Mouse (Mus musculus): ENCODE measurements around the gene Top2a. TPM values are rescaled to one million over a fixed set of nuclear protein-coding genes. Genes with fewer than 3 reads are reported as not detected.

The Top2a gene
- total RNA-seq (2021): 1 to 10 TPM; 4.1 to 8.1 TPM
- 0.28 and 0.29 TPM in 2 replicates for polyA plus RNA-seq (2012; rRNA removed)
- long read RNA-seq: 0 reads

DNA sequence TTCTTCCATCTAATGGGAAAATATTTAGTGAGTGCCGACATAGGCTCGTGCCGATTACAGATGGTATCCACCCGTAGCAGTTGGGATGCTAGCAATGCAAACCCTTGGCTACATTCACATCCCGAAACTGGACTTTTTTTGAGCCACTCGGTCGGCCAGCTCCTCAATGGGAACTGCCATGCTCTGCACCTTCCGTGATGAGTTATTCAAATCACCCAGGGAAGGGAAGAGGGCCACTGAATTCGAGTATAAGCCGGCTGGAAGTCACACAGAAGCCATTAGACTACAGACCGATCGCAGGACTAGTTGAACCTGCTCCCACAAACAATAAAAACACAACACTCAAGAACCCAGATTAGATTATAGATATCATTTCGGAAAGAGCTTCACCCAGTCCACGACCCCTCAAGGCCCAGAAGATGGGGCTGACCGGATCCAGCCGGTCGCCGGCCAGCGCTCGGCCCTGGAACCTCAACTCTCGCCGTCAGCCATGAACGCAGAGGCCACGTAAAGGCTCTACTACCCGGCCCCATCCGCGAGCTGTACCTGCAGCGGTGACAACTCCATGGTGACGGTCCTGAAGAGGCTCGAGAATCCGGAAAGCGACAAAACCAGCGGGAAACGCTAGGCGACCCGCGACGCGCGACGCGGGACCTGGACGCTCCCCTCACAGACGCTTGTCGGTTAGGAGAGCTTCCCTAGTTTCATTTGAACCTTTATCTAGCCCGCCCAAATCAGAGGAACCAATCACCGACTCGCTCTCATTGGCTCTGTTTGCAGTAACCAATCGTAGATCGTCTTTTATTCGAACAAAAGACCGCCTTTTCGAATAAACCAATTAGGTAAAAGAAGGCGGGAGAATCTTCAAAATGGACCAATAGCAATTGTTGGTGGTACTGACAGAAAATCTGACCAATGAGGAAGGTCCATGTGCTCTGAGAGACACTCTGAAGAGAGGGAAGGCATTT, at the start of gene Top2a:
Gene Top2a (minus strand): TSS at position 690 of the 968 bp plus-strand sequence.
- DNase-seq: peak; percentile 94

DNA sequence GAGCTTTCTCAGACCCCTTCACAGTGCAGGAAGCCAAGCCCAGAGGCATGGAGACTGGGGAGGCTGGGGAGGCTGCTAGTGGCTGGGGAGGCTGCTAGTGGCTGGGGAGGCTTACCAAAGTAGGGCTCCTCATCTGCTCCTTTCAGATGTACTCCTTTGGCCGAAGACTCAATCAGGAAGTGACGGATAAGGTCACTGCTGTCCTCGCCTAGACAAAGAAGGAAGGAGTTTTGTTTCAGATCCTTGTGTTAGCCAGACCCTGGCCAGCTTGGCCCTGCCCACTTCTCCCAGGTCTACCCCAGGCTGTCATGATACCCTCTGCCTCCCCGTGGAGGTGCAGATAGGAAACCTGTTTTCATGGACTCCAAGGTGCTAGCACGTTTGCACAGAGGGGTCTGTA, 49.8 kb upstream of the Top2a start:
- DNase-seq: no peak

DNA sequence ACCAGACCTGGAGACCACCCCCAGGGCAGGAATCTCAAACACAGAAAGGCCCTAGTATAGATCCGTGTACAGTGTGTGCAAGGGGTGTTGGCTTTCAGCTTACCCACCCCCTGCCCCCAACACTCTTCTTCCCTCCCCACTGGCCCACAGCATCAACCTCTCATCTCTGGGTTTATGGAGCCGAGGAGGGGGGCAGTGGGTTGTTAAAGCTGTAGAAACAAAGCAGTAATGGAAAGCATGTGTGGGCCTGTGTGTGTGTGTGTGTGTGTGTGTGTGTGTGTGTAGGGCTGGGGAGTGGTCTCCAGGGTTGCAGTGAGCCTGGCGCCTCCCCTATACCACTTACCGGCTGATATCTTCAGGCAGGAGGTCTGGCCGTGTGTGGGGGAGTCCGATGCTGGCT, 47.9 kb upstream of the Top2a start:
- no peak for DNase-seq

DNA sequence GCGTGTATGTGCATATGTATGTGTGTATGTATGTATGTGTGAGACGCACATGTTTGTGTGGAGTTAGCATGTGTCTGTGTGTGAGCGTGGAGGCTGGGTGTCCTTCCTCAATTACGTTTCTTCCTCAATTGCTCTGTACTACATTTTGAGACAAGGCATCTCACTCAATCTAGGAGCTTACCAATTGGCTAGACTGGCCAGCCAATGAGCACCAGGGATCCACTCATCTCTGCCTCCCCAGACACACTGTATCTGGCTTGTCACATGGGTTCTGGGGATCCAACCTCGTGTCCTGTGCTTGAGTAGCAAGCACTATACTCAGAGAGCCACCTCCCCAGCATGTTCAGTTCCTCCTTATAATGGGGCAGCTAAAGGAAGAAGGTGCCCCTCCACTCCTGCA, 44.5 kb upstream of the Top2a start:
- no peak for DNase-seq

DNA sequence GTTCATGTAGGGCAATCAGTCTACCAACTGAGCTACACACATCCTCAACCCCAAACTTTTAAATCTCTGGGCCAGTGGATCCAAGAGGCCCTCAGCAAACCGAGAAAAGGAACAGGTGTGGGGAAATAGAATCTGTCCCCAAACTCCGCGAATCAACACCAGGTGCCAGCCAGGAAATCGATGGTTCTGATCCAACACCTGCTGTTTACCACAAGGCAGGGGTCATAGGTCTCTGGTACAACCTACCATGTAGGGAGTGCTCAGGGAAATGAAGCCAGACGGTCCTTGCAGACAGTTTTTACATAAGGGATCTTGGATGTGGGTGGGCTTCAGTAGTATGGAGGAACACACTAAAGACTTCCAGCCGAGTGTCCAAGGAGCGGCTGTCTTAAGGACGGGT, 43.6 kb upstream of the Top2a start:
- no peak for DNase-seq

DNA sequence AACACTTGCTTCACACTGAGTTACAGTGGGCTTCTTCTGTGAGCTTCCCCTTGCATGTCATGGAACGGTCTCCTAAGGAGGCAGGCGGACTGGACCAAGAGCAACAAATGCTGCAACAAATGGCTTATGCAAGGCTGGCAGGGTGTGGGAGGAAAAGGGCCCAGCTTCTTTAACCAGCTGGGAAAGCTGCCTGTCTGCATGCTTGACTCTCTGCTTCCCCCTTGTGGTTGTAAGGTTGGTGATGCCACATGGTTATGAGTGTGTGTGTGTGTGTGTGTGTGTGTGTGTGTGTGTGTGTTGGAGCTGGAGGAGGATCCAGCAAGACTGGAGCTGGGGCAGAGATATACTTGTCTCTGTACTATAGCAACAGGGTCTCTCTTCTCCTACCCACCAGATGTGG, 42.0 kb upstream of the Top2a start:
- DNase-seq: peak; percentile 87

DNA sequence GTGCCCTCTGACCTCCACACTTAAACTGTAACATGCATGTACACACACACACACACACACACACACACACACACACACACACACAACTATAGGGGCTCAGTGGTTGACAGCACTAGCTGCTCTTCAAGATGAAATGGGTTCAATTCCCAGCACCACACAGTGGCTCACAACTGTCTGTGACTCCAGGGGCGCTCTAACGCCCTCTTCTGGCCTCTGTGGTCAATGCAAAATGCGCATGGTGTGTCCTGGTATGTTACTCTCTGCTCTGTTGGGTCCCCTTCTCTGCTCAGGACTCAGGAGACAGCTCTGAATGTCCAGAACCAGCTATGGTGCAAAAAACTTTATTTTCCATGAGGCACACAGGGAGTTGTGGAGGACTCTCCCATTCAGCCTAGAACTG, 41.4 kb upstream of the Top2a start:
- no peak for DNase-seq

DNA sequence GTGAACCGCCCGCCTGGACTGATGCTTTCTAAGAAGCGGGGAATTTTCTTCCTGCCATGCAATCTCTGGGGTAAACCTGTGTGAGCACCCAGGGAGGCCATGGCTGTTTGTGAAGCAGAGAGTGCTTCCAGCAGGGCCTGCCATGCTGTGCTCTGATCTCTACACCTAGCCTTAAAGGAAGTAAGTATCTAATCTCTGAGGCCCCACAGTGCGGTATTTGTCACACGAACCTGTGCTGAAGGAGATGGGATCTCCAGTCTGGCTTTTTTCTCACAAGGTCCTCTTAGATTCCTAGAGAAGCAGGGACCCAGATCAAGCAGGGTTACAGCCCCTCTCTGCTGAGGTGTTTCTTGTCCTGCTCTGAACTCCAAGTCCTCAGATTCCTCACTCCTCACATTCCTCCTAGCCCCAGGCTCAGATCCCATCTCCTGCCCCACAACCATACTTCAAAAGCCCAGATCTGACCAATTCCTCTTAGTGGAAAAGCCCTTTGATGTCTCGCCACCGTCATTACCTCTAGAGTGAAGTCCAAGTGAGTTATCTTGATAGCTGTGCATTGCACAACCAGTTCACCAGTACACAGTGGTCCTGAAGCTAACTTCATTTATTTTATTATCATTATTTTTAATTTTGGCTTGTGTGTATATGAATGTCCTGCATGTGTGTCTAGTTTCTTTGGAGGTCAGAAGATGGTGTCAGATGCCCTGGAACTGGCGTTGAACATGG, 39.6 kb upstream of the Top2a start:
- DNase-seq: no peak

DNA sequence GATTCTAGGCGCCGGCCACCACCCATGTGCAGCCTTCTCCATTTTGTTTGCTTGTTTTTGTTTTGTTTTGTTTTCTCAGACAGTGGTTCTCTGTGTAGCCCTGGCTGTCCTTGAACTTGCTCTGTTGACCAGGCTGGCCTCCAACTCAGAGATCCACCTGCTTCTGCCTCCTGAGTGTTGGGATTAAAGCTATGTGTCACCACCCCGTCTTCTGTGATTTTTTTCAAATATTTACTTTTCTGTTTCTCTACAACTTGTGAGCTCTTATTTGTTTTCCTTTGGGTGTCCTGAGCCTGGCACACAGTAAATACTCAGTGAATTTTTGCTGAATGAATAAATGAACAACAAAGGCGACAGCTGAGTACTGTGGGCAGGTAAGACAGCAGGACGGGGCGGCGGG, 38.7 kb upstream of the Top2a start:
- DNase-seq: no peak

DNA sequence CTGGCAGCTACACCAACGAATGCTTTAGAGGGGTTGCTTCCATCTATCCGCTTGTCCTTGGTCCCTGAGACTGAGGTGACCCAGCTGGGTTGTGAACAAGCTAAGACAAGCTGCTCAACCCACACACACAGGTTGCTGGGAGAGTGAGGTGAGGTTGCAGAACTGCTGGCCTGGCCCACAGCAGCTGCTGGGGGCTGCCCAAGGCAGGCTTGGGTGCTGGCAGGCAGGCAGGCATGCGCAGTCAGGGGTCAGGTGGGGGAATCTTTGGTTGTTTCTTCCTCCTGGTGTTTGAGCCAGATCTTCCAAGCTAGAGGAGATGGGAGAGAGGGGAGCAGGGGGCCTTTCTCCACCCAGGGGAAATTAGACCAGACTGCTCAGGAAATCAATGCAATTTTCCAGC, 36.4 kb upstream of the Top2a start:
- peak; percentile 24 for DNase-seq

DNA sequence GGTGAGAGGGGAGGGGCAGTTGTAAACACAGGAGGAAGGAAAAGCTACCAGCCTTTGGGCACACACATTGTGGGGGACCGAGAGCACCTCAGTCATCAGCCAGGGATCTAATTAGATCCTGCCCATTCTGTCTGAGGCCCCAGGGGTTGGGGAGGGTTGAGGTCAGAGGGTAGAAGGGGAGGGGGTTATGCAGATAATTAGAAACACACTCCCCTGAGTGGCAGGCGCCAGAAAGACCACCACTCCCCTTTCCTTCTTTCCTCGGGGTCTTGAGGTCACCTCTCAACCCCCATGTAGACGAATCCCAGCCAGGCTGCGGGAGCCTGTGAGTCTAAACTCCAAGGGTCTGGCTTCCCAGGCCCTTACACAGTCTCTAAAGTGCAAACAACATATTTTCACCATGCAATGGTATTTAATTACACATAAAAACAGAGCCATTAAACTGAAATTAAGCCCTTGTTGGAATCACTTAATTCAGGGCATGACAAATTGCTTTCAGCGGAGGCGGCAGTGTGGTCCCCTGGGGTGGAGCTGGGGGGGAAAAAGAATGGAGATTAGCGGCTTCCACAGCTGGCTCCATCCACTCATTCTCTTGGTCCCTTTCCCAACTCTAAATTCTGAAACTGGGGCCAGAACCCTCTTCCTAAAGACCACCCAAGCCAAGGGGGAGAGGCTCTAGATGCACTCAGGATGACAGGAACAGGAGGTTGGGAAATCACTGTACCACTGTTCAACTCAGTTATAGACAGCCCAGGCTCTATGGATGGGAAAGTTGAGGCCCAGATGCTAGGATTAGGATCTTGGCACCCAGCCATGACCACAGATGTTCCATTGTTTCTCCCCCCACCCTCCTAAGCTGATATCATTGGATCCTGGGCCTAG, 31.8 kb upstream of the Top2a start:
- DNase-seq: no peak

DNA sequence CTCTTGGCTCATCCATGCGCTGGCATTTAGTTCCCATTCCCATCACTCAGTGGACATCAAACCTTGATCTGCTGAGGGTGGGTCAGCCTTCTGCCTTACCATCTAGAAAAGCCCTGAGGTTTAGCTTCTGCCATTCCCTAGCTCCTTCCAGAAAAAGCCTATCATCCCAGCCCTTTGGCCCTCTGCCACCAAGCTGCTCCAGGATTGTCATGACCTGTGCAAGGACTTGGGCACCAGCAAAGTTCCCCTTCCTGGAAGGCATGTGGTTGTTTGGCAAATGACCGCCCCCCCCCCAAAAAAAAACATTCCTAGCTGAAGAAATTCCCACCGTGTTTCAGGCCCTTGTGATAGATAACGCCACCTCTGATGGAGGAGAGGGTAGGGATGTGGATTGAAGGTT, 31.2 kb upstream of the Top2a start:
- no peak for DNase-seq

DNA sequence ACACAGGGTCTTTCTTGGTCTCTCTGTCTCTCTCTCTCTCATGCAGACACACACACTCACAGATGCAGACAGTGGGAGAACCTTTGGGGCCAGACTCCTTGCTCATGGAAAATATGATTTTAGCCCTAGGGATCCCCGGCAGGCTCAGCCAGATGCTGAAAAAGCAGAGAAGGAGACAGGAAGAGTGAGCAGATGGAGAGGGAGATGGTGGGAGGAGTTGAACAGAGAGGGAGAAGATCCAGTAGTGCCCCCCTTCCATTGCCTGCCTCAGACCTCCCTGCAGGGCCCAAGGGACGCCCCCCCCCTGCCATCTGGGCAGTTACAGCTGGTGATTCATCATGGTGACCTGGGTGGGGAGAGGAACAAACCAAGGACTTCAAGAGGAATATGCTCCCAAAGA, 23.7 kb upstream of the Top2a start:
- peak; percentile 46 for DNase-seq

DNA sequence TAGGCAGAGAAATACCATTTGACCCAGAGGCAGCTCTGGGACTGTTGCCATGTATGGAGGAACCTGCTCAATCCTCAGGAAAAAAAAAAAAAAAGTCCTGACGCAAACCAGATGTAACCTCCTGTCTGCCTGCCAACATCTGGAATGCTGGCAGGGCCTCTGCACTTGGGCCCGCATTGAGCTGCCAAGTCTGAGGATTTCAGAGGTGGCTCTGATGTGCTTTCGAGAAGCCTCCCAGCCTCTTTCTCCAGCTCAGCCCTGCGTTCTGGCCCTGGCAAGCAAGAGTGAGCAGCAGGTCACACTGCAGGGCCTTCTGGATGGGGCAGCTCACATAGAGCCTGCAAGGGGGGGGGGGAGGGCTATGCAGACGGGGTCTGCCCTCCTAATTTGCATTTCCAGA, 23.1 kb upstream of the Top2a start:
- DNase-seq: peak; percentile 77

DNA sequence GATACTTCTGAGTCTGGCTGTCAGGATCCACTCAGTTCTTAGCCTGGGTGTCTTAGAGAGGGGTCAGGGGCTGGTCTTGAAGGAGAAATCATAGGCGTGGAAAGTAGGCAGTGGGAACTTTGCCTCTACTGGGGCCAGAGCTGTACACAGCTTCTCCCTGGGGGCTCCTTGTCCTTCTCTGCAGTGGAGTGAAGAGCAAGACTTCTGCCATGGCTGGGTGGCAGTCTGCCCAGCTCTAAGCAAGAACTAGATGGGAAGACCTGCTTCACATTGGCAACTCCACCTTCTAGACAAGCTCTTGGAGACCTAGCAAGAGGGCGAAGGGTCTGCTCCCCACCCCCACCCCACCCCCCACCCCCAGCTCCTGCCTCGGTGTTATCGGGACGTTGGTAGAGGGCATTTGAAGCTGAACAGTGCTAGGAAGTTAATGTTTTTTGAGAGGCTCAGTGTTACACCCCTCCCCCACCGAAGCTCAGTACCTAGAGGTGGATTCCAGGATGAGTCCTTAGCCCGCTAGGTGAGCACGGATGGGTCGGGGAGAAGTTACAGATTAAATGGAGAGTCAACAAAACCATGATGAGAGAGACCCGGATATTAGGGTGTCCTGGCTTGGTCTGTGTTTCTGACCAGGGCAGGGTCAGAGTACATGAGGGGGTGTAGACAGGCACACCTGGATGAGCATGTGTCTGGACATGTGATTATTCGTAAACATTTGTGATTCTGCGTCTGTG, 21.3 kb upstream of the Top2a start:
- peak; percentile 27 for DNase-seq

DNA sequence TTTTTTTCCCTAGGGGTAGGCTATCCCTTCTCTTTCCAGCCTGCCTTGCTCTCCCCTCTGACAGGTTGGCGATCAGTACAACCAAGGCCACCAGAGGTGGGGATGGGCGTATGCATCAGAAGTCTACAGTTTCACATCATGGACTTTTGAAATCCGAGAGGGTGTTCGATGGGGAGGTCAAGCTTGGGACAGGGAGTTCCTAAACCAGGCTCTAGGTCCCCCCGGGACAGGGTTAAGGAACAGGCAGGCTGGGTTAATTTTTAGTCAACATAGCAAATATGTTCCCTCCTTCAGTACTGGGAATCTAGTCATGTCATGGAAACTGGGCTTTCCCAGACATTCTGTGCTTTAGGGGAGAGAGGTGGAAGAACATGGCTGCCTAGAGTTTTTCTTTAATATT, 20.3 kb upstream of the Top2a start:
- DNase-seq: peak; percentile 34

DNA sequence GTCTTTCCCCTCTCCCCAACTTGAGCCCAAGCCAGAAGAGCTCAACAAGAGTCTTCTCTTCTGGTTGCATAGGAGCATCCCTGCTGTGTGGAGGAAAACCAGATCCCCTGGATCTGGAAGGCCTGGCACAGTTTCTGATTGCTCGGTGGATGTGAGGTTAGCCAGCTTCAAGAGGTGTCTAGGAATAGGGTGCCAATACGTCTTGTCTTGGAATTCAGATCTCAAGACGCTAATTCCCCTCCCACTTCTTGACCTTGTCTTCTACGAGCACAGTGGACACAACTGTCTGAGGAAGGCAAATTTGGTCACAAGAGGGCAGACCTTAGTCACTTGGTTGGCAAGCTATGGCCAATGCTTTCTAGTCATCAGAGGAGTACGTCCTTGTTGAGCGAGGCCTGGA, 19.6 kb upstream of the Top2a start:
- DNase-seq: peak; percentile 17

DNA sequence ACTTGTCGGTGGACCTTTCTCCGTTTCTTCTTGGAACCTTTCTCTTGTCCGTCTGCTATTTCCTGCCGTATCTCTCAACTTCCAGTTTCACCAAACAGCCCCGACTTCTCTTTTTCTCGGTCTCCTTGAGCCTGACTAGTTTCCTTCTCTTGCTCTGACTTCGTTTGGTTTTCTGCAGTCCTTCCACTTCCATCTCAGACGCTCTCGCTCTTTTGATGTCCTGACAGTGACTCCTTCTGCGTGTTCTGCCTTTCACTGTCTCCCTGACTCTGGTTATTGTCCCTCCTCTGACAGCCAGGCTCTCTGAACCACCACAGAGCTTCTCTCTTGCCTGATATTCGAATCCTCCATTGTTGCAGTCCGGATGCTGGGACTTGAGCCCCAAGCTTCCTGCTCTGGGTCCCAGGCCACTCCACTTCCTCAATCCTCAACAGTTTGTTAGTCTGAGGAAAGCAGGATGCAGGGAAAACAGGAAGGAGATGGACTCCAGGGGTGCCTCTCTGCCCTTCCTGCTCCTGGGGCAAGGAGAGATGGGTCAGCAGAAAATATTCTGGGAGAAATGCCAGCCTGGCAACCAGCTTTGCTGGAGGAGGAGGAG, 18.9 kb upstream of the Top2a start:
- peak; percentile 61 for DNase-seq

DNA sequence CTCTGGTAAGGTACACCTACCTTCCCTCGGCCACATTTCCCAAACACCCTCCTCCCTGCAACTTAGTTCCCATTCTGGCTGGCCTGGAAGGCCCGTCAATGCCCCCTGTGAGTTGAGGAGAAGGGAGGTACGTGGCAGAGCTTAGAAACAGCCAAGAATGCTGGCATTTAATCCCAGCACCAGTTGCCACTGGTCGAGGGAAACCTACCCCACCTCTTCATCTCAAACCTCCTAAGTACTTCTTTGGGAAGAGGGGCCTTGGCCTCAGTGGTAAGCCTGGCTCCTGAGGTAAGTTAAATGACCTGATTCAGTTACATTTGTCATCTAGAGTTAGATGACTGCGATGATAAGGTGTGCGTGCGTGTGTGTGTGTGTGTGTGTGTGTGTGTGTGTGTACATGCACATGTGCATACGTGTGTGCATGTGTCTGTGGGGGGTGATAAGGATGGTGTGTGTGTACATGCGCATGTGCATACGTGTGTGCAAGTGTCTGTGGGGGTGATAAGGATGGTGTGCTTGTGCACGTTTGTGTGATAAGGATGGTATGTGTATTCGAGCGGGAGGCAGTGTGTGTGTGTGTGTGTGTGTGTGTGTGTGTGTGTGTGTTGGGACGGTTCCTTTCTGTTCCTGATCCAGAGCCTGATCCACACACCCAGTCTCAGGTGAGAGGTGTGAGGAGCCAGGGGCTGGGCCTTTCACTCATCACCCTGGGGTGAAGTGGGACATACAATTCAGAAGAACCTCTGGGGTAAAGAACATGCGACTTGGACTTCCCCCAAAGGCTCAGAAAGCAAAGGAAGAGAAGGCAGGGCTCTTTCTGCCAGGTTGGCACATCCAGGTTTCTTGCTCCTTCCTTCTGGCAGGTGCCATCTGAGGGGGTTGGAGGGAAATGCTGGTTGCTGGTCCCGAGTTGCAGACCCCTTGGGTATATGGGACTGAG, 18.1 kb upstream of the Top2a start:
- no peak for DNase-seq
